Mouse (Mus musculus): ENCODE measurements around the gene Cdh16.
"Not testable (repeated sequence)": the region's sequence is repeated elsewhere in the genome, so short reads cannot be mapped to it uniquely, and the experiment has no call there.

The Cdh16 gene

GRCm38 (mm10) chr8:104611613-104612012, 12.6 kb downstream of the Cdh16 start:
- no peak for DNase-seq

GRCm38 (mm10) chr8:104610185-104610766, 13.9 kb downstream of the Cdh16 start:
- DNase-seq: peak; percentile 28 to 41

GRCm38 (mm10) chr8:104609222-104609621, 15.0 kb downstream of the Cdh16 start:
- peak; percentile 29 to 33 for DNase-seq

DNA sequence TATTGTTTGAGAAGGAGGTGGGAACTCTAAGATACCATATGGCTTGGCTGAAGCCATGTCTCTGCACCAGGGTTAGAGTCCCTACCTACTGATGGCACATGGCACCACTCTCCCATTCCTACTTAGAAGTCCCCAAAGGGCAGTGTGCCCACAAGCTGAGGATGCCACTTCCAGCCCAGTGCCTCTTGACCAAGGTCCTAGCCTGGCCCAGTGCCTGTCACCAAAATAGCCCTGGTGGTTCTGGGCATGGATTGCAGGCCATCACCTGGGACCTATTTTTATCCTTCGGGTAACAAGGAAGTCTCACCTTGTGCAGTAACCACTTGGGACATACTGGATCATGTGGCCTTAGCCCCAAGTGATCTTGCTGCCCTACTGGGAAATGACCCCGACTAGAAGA, 16.3 kb downstream of the Cdh16 start:
- peak; percentile 77 to 79 for DNase-seq

GRCm38 (mm10) chr8:104606329-104606728, 17.9 kb downstream of the Cdh16 start:
- DNase-seq: peak in 1 of 2 experiments; percentile 26

GRCm38 (mm10) chr8:104603245-104603593, 21.0 kb downstream of the Cdh16 start:
- no peak for DNase-seq

DNA sequence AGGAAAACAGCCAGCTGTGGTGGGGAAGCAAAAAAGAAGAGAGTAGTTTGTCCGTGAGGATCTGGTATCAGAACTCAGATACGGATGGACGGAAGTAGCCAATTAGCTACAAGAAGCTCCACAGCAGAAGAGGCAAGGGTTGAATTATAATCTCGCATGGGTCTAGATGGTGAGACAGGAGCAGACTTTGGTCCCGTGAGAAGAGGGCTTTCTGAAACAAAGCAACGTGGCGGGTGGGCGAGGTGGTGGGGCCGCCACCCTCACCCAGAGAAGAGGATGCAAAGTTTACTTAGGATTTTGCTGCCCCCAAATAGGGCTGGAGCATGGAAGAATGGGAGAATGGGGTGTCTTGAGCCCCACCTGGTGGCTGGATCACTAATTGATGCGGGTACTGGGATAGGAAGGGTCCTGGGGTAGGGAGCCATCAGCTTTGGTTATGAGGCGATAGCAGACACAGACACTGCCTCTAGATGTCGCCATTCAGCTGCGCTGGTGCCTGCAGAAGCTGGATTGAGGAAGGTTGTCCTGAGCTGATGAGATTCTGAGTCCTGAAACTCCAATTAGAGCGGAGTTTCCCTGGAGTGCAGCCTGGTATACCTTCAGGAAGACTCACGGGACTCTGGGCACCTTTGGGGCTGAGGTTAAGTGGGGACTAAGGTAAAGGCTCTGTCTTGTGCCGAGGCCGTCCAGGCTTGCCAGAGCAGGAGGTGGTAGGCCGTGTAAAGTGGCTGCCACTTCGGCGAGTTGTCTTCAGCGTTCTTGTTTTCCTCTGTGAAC, 21.5 kb downstream of the Cdh16 start:
- peak; percentile 89 for DNase-seq

DNA sequence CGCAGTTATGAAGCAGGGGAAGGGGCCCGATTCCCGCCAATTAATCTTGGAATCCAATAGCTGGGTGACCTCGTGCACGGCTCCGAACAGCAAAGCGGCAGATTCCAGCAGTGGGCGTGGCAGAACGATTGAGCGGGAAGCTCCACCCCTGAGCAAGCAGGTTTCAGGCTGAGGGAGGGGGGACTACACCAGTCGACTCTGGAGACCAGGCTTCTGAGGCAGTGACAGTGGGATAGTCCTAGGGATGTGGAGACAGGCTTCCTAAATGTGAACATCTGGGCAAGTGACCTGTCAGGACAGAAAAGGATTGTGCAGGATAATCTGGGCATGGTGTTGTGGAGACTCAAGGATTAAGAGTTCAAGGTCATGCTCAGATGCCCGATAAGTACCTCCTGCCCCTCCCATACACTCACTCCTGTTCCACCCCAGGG, 22.2 kb downstream of the Cdh16 start:
- no peak for DNase-seq

GRCm38 (mm10) chr8:104601386-104601785, 22.8 kb downstream of the Cdh16 start:
- no peak for DNase-seq

- DNase-seq: no peak
Measured at GRCm38 (mm10) chr8:104598496-104598895, 25.7 kb downstream of the Cdh16 start.

DNA sequence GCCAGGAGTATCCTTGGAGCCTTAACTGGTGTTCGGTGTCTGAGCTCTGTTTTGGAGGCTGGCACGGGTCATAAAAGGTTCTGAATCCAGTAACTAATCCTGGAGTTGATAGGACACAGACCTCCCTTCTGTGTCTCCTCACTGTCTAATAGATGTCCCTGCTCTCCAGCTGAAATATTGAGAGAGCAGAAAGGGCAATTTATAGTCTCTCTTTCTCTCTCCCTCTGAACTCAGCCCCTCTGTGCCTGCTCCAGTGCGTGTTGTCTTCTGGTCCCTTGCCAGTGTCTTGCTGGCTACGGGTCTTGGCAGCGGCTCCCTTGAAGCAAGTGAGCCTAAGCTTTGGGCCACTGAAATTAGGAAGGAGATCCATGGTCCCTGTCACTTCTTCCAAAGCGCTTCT, 26.5 kb downstream of the Cdh16 start:
- peak; percentile 30 to 40 for DNase-seq

DNA sequence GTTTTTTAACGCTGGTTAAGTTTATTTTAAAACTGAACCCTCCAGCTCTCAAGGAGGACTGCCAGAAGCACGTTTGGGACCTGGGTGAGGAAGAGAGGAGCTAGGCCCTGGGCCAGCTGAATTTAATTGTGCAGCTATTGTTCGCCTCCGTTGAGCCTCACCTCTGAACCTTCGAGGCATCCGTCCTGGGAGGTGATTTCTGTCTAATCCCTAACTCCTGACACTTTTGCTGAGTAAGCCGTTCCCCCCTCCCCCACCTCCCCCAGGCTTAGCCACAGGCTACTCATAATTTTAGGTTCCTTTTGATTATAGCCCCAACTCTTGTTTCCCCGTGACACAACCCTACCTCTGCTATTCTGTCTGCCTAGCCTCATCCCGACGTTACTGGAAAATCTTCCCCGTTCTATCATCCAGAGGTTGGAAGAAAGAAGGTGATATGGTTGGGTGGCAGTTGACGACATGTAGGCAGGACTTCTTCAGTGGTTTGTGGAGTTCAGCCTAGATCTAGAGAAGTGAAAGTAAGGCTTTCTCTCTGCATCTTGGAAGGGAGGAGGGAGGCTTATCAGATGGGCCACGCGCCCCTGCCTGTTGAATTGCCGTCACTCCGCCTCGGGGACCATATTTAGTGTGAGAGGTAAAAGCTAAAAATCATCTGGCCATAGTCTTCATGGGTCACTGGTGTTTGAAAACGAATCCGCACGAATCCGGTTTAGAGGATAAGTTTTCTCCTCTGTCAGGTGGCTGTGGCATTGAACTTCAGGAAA, 28.2 kb downstream of the Cdh16 start:
- no peak for DNase-seq

DNA sequence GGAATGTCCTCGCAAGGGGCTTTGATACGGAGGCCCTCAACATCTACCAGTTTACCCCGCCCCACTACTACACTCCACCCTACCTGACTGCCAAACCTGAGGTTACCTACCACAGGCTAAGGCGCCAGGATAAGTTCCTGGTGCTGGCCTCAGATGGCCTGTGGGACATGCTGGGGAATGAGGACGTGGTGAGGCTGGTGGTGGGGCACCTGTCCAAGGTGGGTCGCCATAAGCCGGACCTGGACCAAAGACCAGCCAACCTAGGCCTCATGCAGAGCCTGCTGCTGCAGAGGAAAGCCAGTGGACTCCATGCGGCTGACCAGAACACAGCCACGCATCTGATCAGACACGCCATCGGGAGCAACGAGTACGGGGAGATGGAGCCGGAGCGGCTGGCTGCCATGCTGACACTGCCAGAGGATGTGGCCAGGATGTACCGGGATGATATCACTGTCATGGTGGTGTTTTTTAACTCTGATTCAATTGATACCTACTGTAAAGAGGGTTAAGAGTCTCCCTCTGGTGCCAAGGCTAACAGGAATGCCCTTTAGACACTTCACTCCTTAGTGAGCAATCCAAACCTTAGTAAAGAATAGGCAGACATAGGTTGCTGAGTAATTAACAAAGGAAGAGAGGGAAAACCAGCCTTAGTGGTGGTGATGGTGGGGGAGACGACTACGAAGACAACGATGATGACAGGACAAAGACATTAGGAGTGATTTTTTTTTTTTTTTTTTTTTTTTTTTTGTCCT, 29.4 kb downstream of the Cdh16 start:
- no peak for DNase-seq

GRCm38 (mm10) chr8:104593536-104594325, 30.5 kb downstream of the Cdh16 start:
- no peak for DNase-seq

DNA sequence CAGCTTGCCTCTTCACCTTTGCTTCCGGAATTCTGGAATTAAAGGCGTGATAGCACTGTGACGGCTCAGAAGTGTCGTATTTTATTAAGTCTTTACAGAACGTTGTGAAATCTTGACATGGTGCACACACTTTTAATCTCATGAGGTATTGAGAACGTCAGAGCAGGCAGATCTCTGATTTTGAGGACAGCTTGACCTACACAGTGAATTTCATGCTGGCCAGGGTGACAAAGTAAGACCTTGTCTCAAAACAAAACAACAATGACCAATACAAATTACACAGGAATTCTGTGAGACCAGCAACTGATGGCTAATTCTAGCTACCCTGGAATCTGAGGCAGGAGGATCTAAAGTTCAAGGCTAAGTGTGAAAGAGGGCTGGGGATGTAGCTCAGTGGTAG, 31.6 kb downstream of the Cdh16 start:
- DNase-seq: no peak

DNA sequence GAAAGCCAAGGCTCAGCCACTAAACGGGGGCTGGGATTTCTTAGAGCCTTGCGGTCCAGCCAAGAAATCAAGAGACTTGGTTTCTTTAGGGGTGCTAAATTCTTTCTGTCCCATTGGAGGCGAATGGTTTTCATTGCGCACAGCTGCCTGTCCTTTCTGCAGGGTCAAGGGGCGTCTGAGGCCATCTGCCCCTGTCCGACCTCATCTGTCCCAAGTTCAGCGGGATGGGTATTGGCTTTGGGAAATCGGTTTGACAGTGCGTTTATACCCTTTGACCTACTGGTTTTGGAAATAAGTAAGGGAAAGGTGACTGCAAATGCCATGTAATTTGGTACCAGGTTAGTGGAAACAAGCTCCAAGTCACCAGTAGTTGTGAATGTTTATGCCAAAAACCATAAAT, 32.3 kb downstream of the Cdh16 start:
- DNase-seq: no peak

DNA sequence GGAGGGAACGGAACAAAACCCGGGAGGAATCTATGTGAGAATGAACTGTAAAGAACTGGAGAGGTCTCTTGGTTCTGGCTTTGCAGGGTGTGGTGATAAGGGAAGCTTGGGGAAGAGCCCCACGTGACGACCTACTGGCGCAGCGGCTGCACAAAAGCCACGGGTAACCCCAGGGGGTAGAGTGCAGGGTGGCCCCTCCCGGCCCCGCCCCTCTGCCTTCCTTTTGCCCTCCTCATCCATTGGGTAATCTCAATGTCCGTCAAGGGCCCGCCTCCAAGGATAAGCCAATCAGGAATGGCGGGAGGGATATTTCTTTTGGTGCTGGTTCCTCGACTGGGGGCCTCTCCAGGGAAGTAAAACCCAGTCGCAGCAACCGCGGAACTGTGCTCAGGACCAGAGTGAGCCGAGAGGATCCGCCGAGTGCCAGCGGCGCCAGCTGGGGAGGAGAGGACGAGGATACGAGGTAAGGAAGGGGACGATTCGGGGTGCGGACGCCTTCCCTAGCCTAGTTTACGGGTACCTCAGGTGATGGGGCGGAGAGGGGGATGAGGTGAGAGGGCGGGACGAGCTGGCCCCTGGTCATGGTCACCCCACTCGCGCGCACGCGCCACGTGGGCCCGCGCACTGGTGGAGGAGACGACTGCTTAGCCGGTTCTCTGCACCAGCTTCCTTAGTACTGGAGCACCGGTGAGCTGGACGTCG, 32.9 kb downstream of the Cdh16 start, which contains the start of gene Pdp2:
Pdp2 (plus strand) TSS at position 319 of the 702 bp plus-strand sequence.
- DNase-seq: peak; percentile 94 to 97

DNA sequence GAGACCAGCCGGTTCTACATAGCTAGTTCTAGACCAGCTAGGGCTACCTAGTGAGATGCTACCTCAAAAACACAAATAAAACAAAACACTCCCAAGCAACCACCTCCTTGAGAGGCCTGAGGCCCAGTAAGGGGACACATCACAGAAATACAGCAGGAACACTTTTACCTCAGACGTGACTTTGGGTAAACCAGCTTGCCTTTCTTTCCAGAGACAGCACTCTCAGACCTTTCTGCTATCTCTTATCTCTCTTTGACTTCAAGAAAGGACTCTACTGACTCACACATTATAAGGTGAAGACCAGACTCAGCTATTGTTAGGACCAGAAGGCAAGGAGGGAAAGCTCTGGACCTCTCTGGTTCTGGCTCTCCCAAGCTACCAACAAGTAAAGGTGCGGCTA, 33.9 kb downstream of the Cdh16 start:
- DNase-seq: no peak

GRCm38 (mm10) chr8:104584522-104584921, 39.7 kb downstream of the Cdh16 start:
- DNase-seq: no peak

DNA sequence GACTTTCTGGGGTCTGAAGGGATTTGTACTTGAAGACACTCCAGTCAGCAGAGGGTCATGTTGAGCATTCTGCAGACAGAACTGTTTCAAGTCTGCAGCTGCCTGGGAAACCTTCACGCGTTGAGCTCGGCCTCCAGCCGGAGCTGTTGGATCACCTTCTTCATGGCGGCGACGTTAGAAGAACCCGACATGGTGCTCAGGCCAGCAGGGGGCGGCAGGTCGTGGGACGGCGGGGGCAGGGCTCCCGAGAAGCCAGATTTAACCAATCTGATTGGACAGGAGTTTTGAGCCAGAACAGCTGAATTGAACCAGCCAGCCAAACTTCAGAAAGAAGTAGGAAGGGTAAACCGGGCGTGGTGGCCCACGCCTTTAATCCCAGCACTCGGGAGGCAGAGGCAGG, 46.6 kb downstream of the Cdh16 start:
- not testable (repeated sequence) for DNase-seq

- no peak for DNase-seq
Measured at GRCm38 (mm10) chr8:104576820-104577219, 47.4 kb downstream of the Cdh16 start.
